Comparison of ENCODE assay signal across 11 mouse cellular contexts in the genomic region with DNA sequence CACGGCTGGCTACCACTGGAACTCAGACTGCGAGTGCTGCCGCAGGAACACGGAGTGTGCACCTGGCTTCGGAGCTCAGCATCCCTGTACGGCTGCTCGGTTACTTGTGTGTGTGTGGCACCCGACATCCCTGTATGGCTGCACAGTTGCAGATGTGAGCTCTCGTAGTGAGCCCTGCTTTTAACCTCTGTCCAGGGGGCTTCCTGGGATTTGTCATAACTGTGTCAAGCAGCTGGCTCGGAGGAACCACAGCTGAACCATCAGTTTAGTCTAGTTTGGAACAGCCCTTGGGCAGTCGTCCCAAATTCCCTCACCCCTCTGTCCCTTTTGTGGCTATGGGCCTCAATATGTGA. TPM values are rescaled to one million over a fixed set of nuclear protein-coding genes. Genes with fewer than 3 reads are reported as not detected.
DNase-seq lines count a peak whose midpoint lies in the region; ATAC-seq and TF ChIP-seq lines count a peak whose summit lies in the region.
"Had no signal": no experiment of that assay in that cellular context is flagged by ENCODE, and none has a peak within 500 bp of the region (broad histone marks: within the 10 kb centered on the region; RNA-seq: fewer than 3 reads in every experiment).

No protein-coding gene starts in this region.

- H3K9ac ChIP-seq in forebrain, embryonic 15.5 days (replicated peaks): no peak overlapping the region
- no peak overlapping the region for H3K9ac ChIP-seq in hindbrain, postnatal 0 days (replicated peaks; ENCODE audit: low read length)
- H3K9ac ChIP-seq in stomach, embryonic 14.5 days (replicated peaks; ENCODE audit: low read depth, low read length): no peak overlapping the region
- H3K9ac ChIP-seq: heart, embryonic 15.5 days had no signal

- H3K9me3 ChIP-seq in forebrain, embryonic 15.5 days: no peaks in the 10 kb centered on the region
- no peaks in the 10 kb centered on the region for H3K9me3 ChIP-seq in forebrain, embryonic 10.5 days
- H3K9me3 ChIP-seq in hindbrain, postnatal 0 days (ENCODE audit: low read length): no peaks in the 10 kb centered on the region
- H3K9me3 ChIP-seq in stomach, embryonic 14.5 days (ENCODE audit: control insufficient read depth, low read depth, low read length): no peaks in the 10 kb centered on the region
- H3K9me3 ChIP-seq: heart, embryonic 15.5 days had no signal

- 80% methylated on average over 11 of the region's 11 CpGs for WGBS in forebrain, embryonic 15.5 days
- WGBS in forebrain, embryonic 10.5 days: 81% methylated on average over 11 of the region's 11 CpGs
- WGBS in lung, adult 2 months: 67% methylated on average over 11 of the region's 11 CpGs
- 69% methylated on average over 11 of the region's 11 CpGs for WGBS in hindbrain, postnatal 0 days
- 40% methylated on average over 11 of the region's 11 CpGs for WGBS in stomach, embryonic 14.5 days

- ATAC-seq in forebrain, embryonic 15.5 days (replicated peaks): 0 out of 2 replicates have a peak, but pooled peaks have one; percentile 16
- peak; percentile 45; the same call in 1 of the 2 replicates for ATAC-seq in hindbrain, postnatal 0 days
- peak; percentile 66; the same call in 1 of the 2 replicates for ATAC-seq in stomach, embryonic 14.5 days (ENCODE audit: insufficient number of reproducible peaks, insufficient read depth, low FRiP score, low read depth)
- ATAC-seq in megakaryocyte-erythroid progenitor cell, adult 5-6 weeks (replicated peaks; ENCODE audit: low FRiP score, low TSS enrichment, poor library complexity, severe bottlenecking): no peak

- H3K4me2 ChIP-seq in forebrain, embryonic 15.5 days (replicated peaks): no peak overlapping the region
- H3K4me2 ChIP-seq in hindbrain, postnatal 0 days (ENCODE audit: low read depth, low read length): no peak overlapping the region
- H3K4me2 ChIP-seq in stomach, embryonic 14.5 days (replicated peaks; ENCODE audit: low read depth, low read length): peak overlapping the region; percentile 24; the same call in 1 of the 2 replicates
- H3K4me2 ChIP-seq: heart, embryonic 15.5 days had no signal

- no peak for DNase-seq in forebrain, embryonic 10.5 days (ENCODE audit: extremely low spot score, low spot score)
- peak; percentile 18 for DNase-seq in lung, postnatal 10 days
- no peak for DNase-seq in lung, adult 2 months
- no peak for DNase-seq in hindbrain, postnatal 0 days (ENCODE audit: low spot score)
- DNase-seq in heart, postnatal 4 days: no peak
- DNase-seq: liver; retina, postnatal 1 day had no signal

- TF ChIP-seq POLR2A in lung, adult 2 months (IDR thresholded peaks at IDR 0.05; ENCODE audit: borderline replicate concordance, extremely low read depth, low read depth, low read length): no peak

- H3K4me1 ChIP-seq in forebrain, embryonic 15.5 days: no peaks in the 10 kb centered on the region; the same call in 1 of the 2 replicates
- peaks cover 23% of the 10 kb centered on the region for H3K4me1 ChIP-seq in forebrain, embryonic 10.5 days
- no peaks in the 10 kb centered on the region for H3K4me1 ChIP-seq in lung, adult 2 months (ENCODE audit: control insufficient read depth, insufficient read depth, low read length)
- no peaks in the 10 kb centered on the region for H3K4me1 ChIP-seq in hindbrain, postnatal 0 days (ENCODE audit: insufficient read depth, low read length)
- H3K4me1 ChIP-seq in stomach, embryonic 14.5 days (ENCODE audit: control insufficient read depth, insufficient read depth, low read length): peaks cover 5% of the 10 kb centered on the region; the same call in 1 of the 2 replicates
- H3K4me1 ChIP-seq: heart, embryonic 15.5 days had no signal

- TF ChIP-seq CTCF in lung, adult 2 months (IDR thresholded peaks at IDR 0.05; ENCODE audit: insufficient read depth, low read length): no peak
- no peak for TF ChIP-seq CTCF in hindbrain, postnatal 0 days (IDR thresholded peaks at IDR 0.05; ENCODE audit: low read depth)

- H3K27ac ChIP-seq in forebrain, embryonic 15.5 days (replicated peaks): no peak overlapping the region
- H3K27ac ChIP-seq in forebrain, embryonic 10.5 days: no peak overlapping the region
- H3K27ac ChIP-seq in hindbrain, postnatal 0 days: no peak overlapping the region
- H3K27ac ChIP-seq in stomach, embryonic 14.5 days (ENCODE audit: low read length): peak overlapping the region; percentile 36; the same call in 1 of the 2 replicates
- H3K27ac ChIP-seq: heart, embryonic 15.5 days had no signal

- H3K4me3 ChIP-seq in forebrain, embryonic 15.5 days: no peak overlapping the region
- H3K4me3 ChIP-seq in forebrain, embryonic 10.5 days: no peak overlapping the region
- no peak overlapping the region for H3K4me3 ChIP-seq in lung, adult 2 months (replicated peaks; ENCODE audit: extremely low read depth, low read depth, low read length)
- no peak overlapping the region for H3K4me3 ChIP-seq in hindbrain, postnatal 0 days (ENCODE audit: low read length)
- no peak overlapping the region for H3K4me3 ChIP-seq in stomach, embryonic 14.5 days (ENCODE audit: low read depth, low read length)
- H3K4me3 ChIP-seq: heart, embryonic 15.5 days had no signal

- no peaks in the 10 kb centered on the region for H3K27me3 ChIP-seq in forebrain, embryonic 15.5 days
- H3K27me3 ChIP-seq in forebrain, embryonic 10.5 days (ENCODE audit: poor library complexity, severe bottlenecking): no peaks in the 10 kb centered on the region
- no peaks in the 10 kb centered on the region for H3K27me3 ChIP-seq in hindbrain, postnatal 0 days (ENCODE audit: insufficient read depth, low read length)
- H3K27me3 ChIP-seq in stomach, embryonic 14.5 days (ENCODE audit: control insufficient read depth, insufficient read depth, low read length): no peaks in the 10 kb centered on the region
- H3K27me3 ChIP-seq: heart, embryonic 15.5 days had no signal

- no peaks in the 10 kb centered on the region for H3K36me3 ChIP-seq in forebrain, embryonic 15.5 days
- no peaks in the 10 kb centered on the region for H3K36me3 ChIP-seq in forebrain, embryonic 10.5 days (replicated peaks)
- no peaks in the 10 kb centered on the region for H3K36me3 ChIP-seq in hindbrain, postnatal 0 days (ENCODE audit: insufficient read depth, low read length)
- no peaks in the 10 kb centered on the region for H3K36me3 ChIP-seq in stomach, embryonic 14.5 days (ENCODE audit: control insufficient read depth, insufficient read depth, low read length)
- H3K36me3 ChIP-seq: heart, embryonic 15.5 days had no signal

RNA-seq across cellular contexts. Expression of a gene that starts 33.2 kb away (rescaled TPM):
- 0.37 and 0.38 TPM in 2 replicates for polyA plus RNA-seq in forebrain, embryonic 15.5 days (2015; fragmentation: Nextera tagmentation; extraction: Ambion mirVana)
- 0.21 and 0.30 TPM in 2 replicates for polyA plus RNA-seq in forebrain, embryonic 10.5 days (2016; fragmentation: Nextera tagmentation; extraction: Ambion mirVana)
- polyA plus RNA-seq in lung, adult 2 months (2012; rRNA removed): 4.3 TPM in 2 replicates
- total RNA-seq in hindbrain, postnatal 0 days (2014; rRNA removed): 3.2 and 4.0 TPM in 2 replicates
- 1.1 and 1.2 TPM in 2 replicates for polyA plus RNA-seq in hindbrain, postnatal 0 days (2015; fragmentation: Nextera tagmentation; extraction: Ambion mirVana)
- polyA plus RNA-seq in stomach, embryonic 14.5 days (2014; fragmentation: Nextera tagmentation; extraction: Ambion mirVana): 2.6 and 3.5 TPM in 2 replicates
- total RNA-seq in megakaryocyte-erythroid progenitor cell, adult 5-6 weeks (2014; fragmentation: Nextera tagmentation): 0.30 TPM in 1 of 2 replicates, not detected in the other
- total RNA-seq in megakaryocyte-erythroid progenitor cell, adult 5-6 weeks (2017): 0.11 TPM in 1 of 2 replicates, not detected in the other
- 1 to 10 TPM; 1.3 to 1.5 TPM for total RNA-seq in heart, postnatal 4 days (2021)
